Mouse (Mus musculus): ENCODE measurements around the gene Ubash3a.

Ubash3a gene

GRCm38 (mm10) chr17:31216068-31216955 is 8.6 kb downstream of the Ubash3a start:
- DNase-seq (ENCODE audit: low read depth, low spot score), result no peak

DNA sequence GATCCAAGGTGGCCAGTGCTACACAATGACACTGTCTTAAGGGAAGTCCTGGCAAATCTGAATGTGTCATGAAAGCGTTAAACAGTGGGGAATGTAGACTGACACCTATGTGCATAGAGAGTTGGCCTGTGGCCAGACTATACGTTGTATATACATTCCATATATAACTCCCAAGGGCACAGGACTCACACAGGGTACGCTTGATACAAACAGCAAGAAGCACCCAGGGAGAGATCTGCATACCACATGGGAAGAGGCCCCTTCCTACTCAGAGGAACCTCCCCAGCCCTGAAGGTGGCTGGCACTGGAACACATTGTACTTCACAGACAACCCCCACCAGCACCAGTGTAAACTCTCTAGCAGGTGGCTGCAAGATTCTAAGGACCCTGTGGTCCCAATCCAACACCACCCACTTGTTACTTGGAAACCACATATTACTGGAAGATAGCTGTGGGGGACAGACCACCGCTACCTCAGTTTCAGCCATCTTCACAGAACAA is 15.2 kb downstream of the Ubash3a start:
- DNase-seq (ENCODE audit: low read depth, low spot score), result no peak

DNA sequence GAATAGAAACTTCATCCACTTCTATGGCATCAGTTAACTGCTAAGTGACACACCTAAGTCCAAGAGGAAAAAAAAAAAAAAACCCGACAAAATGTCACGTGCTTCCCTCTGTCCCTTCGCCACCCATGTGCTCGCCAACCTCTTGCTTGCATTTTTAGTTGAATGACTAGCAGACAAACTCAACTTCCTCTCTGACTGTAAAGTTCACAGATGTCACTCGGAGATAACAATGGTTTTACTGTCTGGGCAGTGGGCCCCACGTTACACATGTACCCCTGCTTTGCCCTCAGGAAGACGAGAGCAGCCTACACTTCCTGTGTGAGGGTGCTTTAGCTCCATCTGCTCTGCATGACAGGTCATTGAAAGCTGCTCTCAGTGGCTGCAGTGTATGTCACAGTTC is 16.2 kb downstream of the Ubash3a start:
- DNase-seq (ENCODE audit: low read depth, low spot score), result no peak

DNA sequence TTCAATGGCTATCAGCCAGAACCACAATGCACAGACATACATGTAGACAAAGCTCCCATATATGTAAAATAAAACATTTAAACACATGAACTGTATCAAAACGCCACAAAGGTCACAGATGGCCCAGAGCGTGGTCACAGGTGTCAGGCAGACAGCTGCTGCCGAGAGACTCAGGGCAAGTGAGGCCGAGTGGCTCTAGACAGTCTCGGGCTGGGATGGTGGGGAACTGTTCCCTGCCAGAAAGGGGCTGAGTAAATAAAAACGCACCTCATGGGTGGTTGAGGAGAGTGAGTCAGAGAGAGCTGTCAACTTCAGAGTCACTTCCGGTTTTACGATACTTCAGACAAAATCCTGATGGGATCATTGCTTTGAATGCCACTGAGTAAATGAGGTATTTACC is 16.9 kb downstream of the Ubash3a start:
- no peak for DNase-seq (ENCODE audit: low read depth, low spot score)

DNA sequence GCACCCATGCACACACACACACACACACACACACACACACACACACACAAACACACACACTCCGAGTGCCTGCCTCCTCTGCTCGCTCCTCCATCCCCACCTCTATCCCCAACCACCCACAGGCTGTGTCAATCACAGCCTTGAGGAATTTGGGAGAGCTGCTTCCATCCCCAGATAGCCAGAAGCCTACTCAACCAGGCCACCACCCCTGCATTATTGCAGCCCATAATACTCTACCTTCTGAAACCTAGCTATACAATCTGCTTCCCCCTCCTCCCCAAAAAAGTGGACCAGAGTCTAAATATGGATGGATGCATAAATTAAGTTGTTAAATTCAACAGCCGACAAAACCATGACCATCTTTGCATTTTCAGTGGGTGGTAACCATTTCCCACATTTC is 18.7 kb downstream of the Ubash3a start:
- no peak for DNase-seq (ENCODE audit: low read depth, low spot score)

- no peak for DNase-seq (ENCODE audit: low read depth, low spot score)
These were observed 19.3 kb downstream of the Ubash3a start for GRCm38 (mm10) chr17:31226931-31227330.

DNA sequence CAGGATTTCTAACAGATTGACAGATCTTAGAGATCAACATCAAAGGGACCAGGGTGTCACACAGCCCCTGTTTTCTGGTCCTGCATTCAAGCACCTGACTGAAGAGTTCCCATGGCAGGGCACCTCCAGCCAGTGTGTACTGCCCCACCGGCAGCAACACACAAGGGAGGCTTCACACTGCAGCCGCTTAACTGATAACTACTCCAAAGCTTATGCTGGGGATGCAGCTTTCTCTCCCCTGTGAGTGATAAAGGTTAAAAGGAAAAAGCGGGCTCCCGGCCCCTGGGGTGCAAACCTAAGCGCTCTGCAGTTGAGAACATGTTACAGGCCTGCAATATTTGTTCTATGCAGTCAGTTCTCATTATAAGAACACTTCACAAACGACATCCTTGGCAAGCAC is 24.1 kb downstream of the Ubash3a start:
- no peak for DNase-seq (ENCODE audit: low read depth, low spot score)

DNA sequence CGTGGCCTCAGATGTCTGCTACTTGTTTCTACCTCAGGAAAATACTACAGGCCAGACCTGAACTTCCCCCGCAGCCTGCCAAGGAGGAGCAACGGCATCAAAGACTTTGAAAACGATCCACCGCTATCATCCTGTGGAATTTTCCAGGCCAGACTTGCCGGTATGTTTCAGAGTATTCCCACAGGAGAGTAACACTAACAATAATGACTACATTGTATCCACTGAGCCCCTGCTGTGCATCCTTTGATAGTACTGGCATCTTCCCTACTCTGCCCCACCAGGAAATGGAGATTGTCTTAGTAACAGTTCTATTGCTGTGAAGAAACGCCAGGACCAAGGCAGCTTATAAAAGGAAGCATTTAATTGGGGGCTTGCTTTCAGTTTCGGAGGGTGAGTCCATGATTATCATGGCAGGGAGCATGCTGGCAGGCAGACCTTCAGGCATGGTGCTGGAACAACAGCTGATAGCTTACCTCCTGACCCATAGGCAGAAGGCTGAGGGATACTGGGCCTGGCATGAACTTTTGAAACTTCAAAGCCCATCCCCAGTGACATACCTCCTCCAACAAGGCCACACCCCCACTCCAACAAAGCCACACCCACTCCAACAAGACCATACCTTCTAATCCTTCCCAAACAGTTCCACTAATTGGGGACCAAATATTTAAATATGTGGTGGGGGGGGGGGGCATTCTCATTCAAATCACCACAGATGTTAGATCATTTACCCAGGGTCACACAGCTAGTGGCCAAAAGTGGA is 24.8 kb downstream of the Ubash3a start:
- peak; percentile 63 for DNase-seq (ENCODE audit: low read depth, low spot score)

- no peak for DNase-seq (ENCODE audit: low read depth, low spot score)
These were observed 28.2 kb downstream of the Ubash3a start for GRCm38 (mm10) chr17:31235915-31236314.

DNA sequence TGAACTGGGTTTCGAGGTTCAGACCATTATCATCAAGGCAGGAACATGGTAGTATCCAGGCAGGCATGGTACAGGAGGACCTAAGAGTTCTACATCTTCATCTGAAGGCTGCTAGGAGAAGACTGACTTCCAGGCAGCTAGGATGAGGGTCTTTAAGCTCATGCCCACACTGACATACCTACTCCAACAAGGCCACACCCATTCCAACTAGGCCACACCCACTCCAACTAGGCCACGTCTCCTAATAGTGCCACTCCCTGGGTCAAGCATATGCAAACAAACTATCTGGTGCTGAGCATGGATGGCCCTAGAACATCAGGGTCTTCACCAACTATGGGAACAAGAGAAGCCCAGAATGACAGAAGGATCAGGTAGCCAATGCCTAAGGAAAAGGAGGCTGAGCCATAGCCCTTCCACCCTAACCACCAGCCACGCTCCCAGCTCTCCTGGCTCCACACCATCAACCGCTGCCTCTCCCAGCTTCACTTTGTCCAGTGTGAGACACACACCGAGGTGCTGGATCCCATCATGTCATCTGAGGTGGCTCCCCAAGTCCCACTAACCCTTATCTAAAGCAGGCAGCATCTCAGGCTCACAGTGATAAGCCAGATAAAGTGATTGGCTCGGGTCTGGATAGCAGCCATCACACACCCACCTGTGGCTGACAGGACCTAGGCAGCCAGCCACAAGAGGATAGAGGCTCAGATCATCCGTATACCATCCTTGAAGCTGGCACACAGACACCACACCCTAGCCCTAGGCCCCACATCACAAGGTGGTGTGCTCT is 30.8 kb downstream of the Ubash3a start:
- no peak for DNase-seq (ENCODE audit: low read depth, low spot score)

- DNase-seq (ENCODE audit: low read depth, low spot score), result no peak
These were observed 33.5 kb downstream of the Ubash3a start for GRCm38 (mm10) chr17:31241156-31241555.

- peak; percentile 36 for DNase-seq (ENCODE audit: low read depth, low spot score)
These were observed 35.1 kb downstream of the Ubash3a start for GRCm38 (mm10) chr17:31242764-31243163.

GRCm38 (mm10) chr17:31245321-31245720 is 37.6 kb downstream of the Ubash3a start:
- DNase-seq (ENCODE audit: low read depth, low spot score), result no peak

DNA sequence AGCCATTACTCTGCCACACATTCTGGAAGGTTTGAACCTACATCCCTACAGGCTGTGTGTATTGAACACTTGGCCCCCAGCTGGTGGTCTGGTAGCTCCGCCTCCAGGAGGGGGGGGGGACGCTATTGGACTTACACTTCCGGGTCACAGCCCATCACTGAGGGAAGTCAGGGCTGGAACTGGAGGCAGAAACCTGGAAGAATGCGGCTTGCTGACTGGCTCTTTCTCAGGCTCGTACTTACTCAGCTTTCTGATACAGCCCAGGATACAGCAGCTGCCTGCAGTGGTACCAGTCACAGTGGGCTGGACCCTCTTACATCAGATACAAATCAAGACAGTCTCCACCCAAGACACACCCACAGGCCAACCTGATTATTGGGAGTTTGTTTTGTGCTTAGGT is 39.5 kb downstream of the Ubash3a start:
- peak; percentile 94 for DNase-seq (ENCODE audit: low read depth, low spot score)

DNA sequence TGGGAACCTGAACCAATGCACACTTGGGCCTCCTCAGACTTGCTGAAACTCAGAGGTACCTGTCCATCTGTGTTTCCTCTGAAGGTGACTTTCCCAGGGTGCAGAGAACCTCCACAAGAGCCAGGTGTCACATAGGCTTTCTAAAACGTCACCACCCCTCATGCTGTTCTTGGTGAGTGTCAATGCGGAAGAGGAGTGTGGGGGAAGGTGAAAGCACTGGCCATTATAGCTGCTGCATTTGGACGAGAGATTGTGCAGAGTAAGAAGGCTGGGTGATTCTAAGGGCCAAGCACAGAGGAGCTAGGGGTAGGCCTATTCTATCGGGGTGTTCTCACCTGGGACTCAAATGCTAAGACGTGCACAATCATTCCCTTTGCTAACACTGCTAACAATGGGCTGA is 46.3 kb downstream of the Ubash3a start:
- no peak for DNase-seq (ENCODE audit: low read depth, low spot score)

GRCm38 (mm10) chr17:31254463-31254931 is 46.8 kb downstream of the Ubash3a start:
- DNase-seq (ENCODE audit: low read depth, low spot score), result peak; percentile 92

DNA sequence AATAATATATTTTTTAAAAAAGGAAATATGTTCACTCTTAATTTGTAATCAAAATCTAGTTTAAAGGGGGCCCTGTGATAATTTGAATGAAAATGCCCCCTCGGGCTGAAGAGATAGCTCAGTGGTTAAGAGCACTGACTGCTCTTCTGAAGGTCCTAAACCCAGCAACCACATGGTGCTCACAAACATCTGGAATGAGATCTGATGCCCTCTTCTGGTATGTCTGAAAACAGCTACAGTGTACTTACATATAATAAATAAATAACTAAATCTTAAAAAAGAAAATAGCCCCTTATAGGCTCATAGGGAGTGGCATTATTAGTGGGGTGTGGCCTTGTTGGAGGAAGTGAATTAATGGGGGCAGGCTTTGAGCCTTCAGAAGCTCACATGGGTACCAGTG is 49.5 kb downstream of the Ubash3a start:
- DNase-seq (ENCODE audit: low read depth, low spot score), result no peak

GRCm38 (mm10) chr17:31257898-31258297 is 50.2 kb downstream of the Ubash3a start:
- no peak for DNase-seq (ENCODE audit: low read depth, low spot score)

- no peak for DNase-seq (ENCODE audit: low read depth, low spot score)
These were observed 50.7 kb downstream of the Ubash3a start for GRCm38 (mm10) chr17:31258310-31258865.

DNA sequence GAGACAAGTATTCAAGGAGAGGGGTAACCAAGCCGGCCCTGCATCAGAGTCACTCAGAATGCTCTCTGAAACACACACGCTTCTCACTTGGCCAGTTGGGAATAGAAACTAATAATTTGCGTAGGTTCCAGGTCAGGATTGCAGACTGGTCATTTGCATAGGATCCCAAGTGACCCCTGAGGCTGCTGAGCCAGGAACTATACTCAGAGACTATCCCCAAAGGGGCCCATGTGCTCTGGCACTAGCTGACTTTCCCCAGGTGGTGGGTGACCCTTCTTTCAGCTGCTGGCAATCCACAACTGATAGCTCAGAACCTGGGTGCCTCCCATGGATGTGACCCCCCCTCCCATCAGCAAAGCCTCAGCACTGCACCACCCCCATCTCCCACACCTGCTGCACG is 51.5 kb downstream of the Ubash3a start:
- no peak for DNase-seq (ENCODE audit: low read depth, low spot score)

GRCm38 (mm10) chr17:31259825-31260224 is 52.2 kb downstream of the Ubash3a start:
- DNase-seq (ENCODE audit: low read depth, low spot score), result peak; percentile 32
